Mouse (Mus musculus) forebrain, embryonic 14.5 days (tissue): ENCODE data around the gene Tmem18. TPM values are rescaled to one million over a fixed set of nuclear protein-coding genes. Genes with fewer than 3 reads are reported as not detected.

Experiments used
- ATAC-seq: fragments of 200-750 bp; cut with Nextera tagmentation; 2 replicates; pipeline ENCODE4 v1.8.0; 2017; ENCODE audit warnings: mild to moderate bottlenecking, moderate library complexity
- DNase-seq: peaks from one replicate; pipeline ENCODE4 v3.0.0-alpha.2; 2015; ENCODE audit warnings: low spot score
- H3K27ac ChIP-seq: fragments of 300-500 bp; sonication (generic); 2 replicates; pipeline ENCODE4 v1.5.1; 2014; ENCODE audit warnings: low read depth, mild to moderate bottlenecking, control low read depth, low read length, moderate library complexity
- H3K27me3 ChIP-seq: fragments of 300-500 bp; sonication (generic); replicated peaks from 2 replicates; pipeline ENCODE4 v1.6.1; 2014; ENCODE audit warnings: low read length, control low read depth, mixed read lengths; ENCODE audit not compliant: control insufficient read depth, insufficient read depth
- H3K36me3 ChIP-seq: fragments of 300-500 bp; sonication (generic); 2 replicates; pipeline ENCODE4 v1.6.1; 2014; ENCODE audit warnings: low read length, control low read depth; ENCODE audit not compliant: control insufficient read depth, insufficient read depth
- H3K4me1 ChIP-seq: fragments of 300-500 bp; sonication (generic); 2 replicates; pipeline ENCODE4 v1.6.1; 2014; ENCODE audit warnings: antibody characterized with exemption, low read length, control low read depth; ENCODE audit not compliant: control insufficient read depth, insufficient read depth
- H3K4me2 ChIP-seq: fragments of 300-500 bp; sonication (generic); 2 replicates; pipeline ENCODE4 v1.6.1; 2014; ENCODE audit warnings: mild to moderate bottlenecking, control low read depth, low read length
- H3K4me3 ChIP-seq: fragments of 300-500 bp; sonication (generic); 2 replicates; pipeline ENCODE4 v1.5.1; 2014; ENCODE audit warnings: low read depth, low read length, control low read depth
- H3K9ac ChIP-seq: fragments of 300-500 bp; sonication (generic); 2 replicates; pipeline ENCODE4 v1.6.1; 2014; ENCODE audit warnings: mild to moderate bottlenecking, low read length, control low read depth, moderate library complexity
- H3K9me3 ChIP-seq: fragments of 300-500 bp; sonication (generic); replicated peaks from 2 replicates; pipeline ENCODE4 v1.6.1; 2016; ENCODE audit warnings: low read length, control low read depth, mixed read lengths; ENCODE audit not compliant: control insufficient read depth
- WGBS: fragments of 180-500 bp; shearing (Covaris S2); extraction: QIAGEN DNeasy Blood & Tissue Kit; methylation state at CpG from one replicate; pipeline ENCODE4 v1.1.7; 2014; 5-methylcytosine and 5-hydroxymethylcytosine counted together
- polyA plus RNA-seq: library from polyadenylated mRNA; unstranded; fragments of >200 nt; fragmentation: Nextera tagmentation; extraction: Ambion mirVana; gene quantifications from 2 replicates; pipeline ENCODE4 v1.2.1, GENCODE M21; 2014

The Tmem18 gene
- polyA plus RNA-seq, 1 experiment from 2014 or later, result 26.2 TPM

- H3K9ac ChIP-seq, result no peak overlapping the region
- ATAC-seq, result no peak
- H3K4me3 ChIP-seq, result no peak overlapping the region
- WGBS, result 89% methylated on average over 5 of the region's 5 CpGs
- H3K27me3 ChIP-seq, result no peaks in the 10 kb centered on the region
- DNase-seq, result no peak
- no peaks in the 10 kb centered on the region for H3K4me1 ChIP-seq
- H3K4me2 ChIP-seq, result no peak overlapping the region
- H3K27ac ChIP-seq, result no peak overlapping the region
- H3K9me3 ChIP-seq, result no peaks in the 10 kb centered on the region
- peaks cover 26% of the 10 kb centered on the region for H3K36me3 ChIP-seq
Observed at GRCm38 (mm10) chr12:30591832-30592231, 7.6 kb downstream of the Tmem18 start.

GRCm38 (mm10) chr12:30596818-30597407 lies 12.7 kb downstream of the Tmem18 start:
- H3K27ac ChIP-seq, result no peak overlapping the region
- H3K4me2 ChIP-seq, result no peak overlapping the region
- no peak overlapping the region for H3K4me3 ChIP-seq
- ATAC-seq (peak; percentile 58; the same call in 1 of the 2 replicates), DNase-seq (peak; percentile 76)
- H3K27me3 ChIP-seq, result no peaks in the 10 kb centered on the region
- H3K36me3 ChIP-seq, result 0 out of 2 replicates have a peak, but pooled peaks cover 4% of the 10 kb centered on the region
- H3K9me3 ChIP-seq, result no peaks in the 10 kb centered on the region
- WGBS, result 38% methylated on average over 8 of the region's 8 CpGs
- H3K9ac ChIP-seq, result no peak overlapping the region
- H3K4me1 ChIP-seq, result no peaks in the 10 kb centered on the region

- ATAC-seq (peak; percentile 40; the same call in 1 of the 2 replicates), DNase-seq (peak; percentile 41)
- Histone ChIP-seq H3K36me3 (no peaks in the 10 kb centered on the region), H3K27me3 (no peaks in the 10 kb centered on the region), H3K4me3 (no peak overlapping the region), H3K9me3 (no peaks in the 10 kb centered on the region), H3K4me2 (no peak overlapping the region), H3K27ac (no peak overlapping the region), H3K4me1 (no peaks in the 10 kb centered on the region), H3K9ac (no peak overlapping the region)
- WGBS, result 46% methylated on average over 3 of the region's 3 CpGs
Observed at GRCm38 (mm10) chr12:30598955-30599354, 14.7 kb downstream of the Tmem18 start.

GRCm38 (mm10) chr12:30599474-30599873 lies 15.2 kb downstream of the Tmem18 start:
- no peak overlapping the region for H3K9ac ChIP-seq
- no peak for ATAC-seq
- no peak for DNase-seq
- H3K4me2 ChIP-seq, result no peak overlapping the region
- no peaks in the 10 kb centered on the region for H3K36me3 ChIP-seq
- H3K27me3 ChIP-seq, result no peaks in the 10 kb centered on the region
- no peak overlapping the region for H3K27ac ChIP-seq
- 89% methylated on average over 2 of the region's 2 CpGs for WGBS
- H3K4me3 ChIP-seq, result no peak overlapping the region
- H3K4me1 ChIP-seq, result no peaks in the 10 kb centered on the region
- no peaks in the 10 kb centered on the region for H3K9me3 ChIP-seq

GRCm38 (mm10) chr12:30599997-30600396 lies 15.8 kb downstream of the Tmem18 start:
- H3K4me3 ChIP-seq, result no peak overlapping the region
- 90% methylated on average over 2 of the region's 2 CpGs for WGBS
- H3K27me3 ChIP-seq, result no peaks in the 10 kb centered on the region
- ATAC-seq (no peak), DNase-seq (no peak)
- no peak overlapping the region for H3K4me2 ChIP-seq
- H3K9ac ChIP-seq, result no peak overlapping the region
- no peaks in the 10 kb centered on the region for H3K36me3 ChIP-seq
- H3K27ac ChIP-seq, result no peak overlapping the region
- H3K4me1 ChIP-seq, result no peaks in the 10 kb centered on the region
- no peaks in the 10 kb centered on the region for H3K9me3 ChIP-seq

GRCm38 (mm10) chr12:30604012-30604411 lies 19.8 kb downstream of the Tmem18 start:
- no peaks in the 10 kb centered on the region for H3K27me3 ChIP-seq
- H3K9ac ChIP-seq, result no peak overlapping the region
- H3K4me3 ChIP-seq, result no peak overlapping the region
- H3K36me3 ChIP-seq, result no peaks in the 10 kb centered on the region
- no peak overlapping the region for H3K4me2 ChIP-seq
- 47% methylated on average over 9 of the region's 9 CpGs for WGBS
- DNase-seq (no peak), ATAC-seq (no peak)
- no peaks in the 10 kb centered on the region for H3K9me3 ChIP-seq
- H3K4me1 ChIP-seq, result no peaks in the 10 kb centered on the region
- H3K27ac ChIP-seq, result no peak overlapping the region

GRCm38 (mm10) chr12:30604876-30605275 lies 20.6 kb downstream of the Tmem18 start:
- Histone ChIP-seq H3K36me3 (no peaks in the 10 kb centered on the region), H3K4me3 (no peak overlapping the region), H3K9me3 (no peaks in the 10 kb centered on the region), H3K4me1 (no peaks in the 10 kb centered on the region), H3K27me3 (no peaks in the 10 kb centered on the region), H3K9ac (no peak overlapping the region), H3K4me2 (no peak overlapping the region), H3K27ac (no peak overlapping the region)
- WGBS, result 72% methylated on average over 6 of the region's 6 CpGs
- no peak for ATAC-seq
- no peak for DNase-seq

- no peaks in the 10 kb centered on the region for H3K9me3 ChIP-seq
- DNase-seq, result no peak
- no peak for ATAC-seq
- no peak overlapping the region for H3K27ac ChIP-seq
- WGBS, result 92% methylated on average over 6 of the region's 6 CpGs
- H3K9ac ChIP-seq, result no peak overlapping the region
- no peaks in the 10 kb centered on the region for H3K27me3 ChIP-seq
- no peaks in the 10 kb centered on the region for H3K4me1 ChIP-seq
- no peaks in the 10 kb centered on the region for H3K36me3 ChIP-seq
- H3K4me2 ChIP-seq, result no peak overlapping the region
- H3K4me3 ChIP-seq, result no peak overlapping the region
Observed at GRCm38 (mm10) chr12:30605941-30606340, 21.7 kb downstream of the Tmem18 start.

GRCm38 (mm10) chr12:30606743-30607142 lies 22.5 kb downstream of the Tmem18 start:
- 81% methylated on average over 8 of the region's 8 CpGs for WGBS
- no peak for DNase-seq
- Histone ChIP-seq H3K27ac (no peak overlapping the region), H3K9me3 (no peaks in the 10 kb centered on the region), H3K4me2 (no peak overlapping the region), H3K9ac (no peak overlapping the region), H3K36me3 (no peaks in the 10 kb centered on the region), H3K27me3 (no peaks in the 10 kb centered on the region), H3K4me1 (no peaks in the 10 kb centered on the region), H3K4me3 (no peak overlapping the region)
- no peak for ATAC-seq
